Mouse (Mus musculus) lung, postnatal 4 days (tissue): ENCODE measurements at regions not wholly inside any gene's neighbourhood (a gene's known extent, or its start where the extent isn't known, plus 50 kb on each side); places are given as distances from the start of the nearest gene placed in this dataset.

Source experiments
- DNase-seq, 2 experiments: peaks; one replicate each; pipeline ENCODE4 v3.0.0; 2021

DNA sequence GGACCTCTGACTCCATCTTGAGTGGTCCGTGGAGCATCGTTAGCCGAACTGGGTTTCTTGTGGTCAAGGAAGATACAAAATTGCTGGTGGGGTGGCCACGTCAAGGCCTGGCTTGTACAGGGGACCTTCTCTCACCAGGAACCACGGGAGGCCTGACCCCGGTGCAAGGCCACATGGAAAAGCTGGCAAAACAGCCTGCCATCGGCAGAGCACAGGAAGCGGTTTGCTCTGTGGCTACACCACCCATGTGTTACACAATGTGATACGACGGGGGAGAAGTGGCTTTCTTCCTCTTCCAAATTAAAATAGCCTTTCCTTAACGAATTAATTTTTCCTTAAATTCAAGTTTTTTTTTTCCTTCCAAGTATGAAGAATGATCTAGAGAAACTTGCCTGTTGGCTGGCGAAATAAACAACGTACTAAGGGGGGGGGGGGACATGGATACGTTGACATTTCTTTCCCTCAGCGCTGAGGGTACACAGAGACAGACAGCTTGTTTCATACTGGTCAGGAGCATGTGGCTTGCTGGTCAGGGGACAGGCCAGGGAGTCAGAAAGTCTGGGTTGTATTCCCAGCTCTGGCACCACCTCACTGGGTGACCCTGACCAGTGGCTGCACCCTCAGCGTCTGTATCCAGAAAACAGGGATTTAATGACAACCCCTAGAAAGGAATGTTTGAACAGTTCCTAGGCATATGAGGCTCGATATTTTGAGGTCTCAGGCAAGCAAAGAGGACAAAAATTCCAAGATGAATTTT lies 64.0 kb upstream of the Slc25a13 start:
- no peak for DNase-seq

DNA sequence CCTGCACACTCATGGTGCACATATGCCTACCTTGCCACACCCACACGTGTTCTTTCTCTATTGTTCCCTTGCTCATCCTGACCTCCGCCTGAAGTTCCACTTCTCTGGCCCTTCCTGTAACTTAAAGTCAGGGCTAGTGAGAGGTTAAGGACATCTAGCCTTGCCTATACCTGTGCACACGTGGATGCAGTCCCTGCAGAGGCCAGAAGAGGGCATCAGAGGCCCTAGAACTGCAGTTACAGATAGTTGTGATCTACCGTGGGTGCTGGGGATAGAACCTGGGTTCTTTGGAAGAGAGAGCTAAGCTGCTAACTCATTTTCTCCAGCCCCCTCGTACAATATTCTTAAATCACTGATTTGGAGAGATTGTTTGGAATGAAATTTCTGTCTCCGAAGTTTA lies 62.7 kb upstream of the Slc25a13 start:
- no peak for DNase-seq

DNA sequence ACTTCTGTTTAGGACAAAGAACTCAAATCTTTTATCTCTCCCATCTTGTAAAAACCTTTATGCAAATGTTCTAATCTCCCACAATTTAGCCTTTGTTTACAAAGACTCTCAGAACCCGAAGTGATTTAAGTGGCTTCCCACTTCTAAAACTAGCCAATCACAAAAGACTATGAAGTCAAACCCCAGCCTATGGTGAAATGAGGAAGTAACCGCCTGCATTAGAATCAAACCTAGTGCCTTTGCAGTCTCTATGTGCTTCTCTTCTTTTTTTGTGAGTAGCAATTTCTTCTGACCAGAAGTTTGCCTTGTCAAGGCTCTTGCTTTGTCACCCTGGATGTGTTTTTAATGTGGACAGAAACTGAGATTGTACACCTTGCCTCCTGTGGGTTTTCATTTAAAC lies 53.6 kb upstream of the Slc25a13 start:
- DNase-seq: no peak
